Mouse (Mus musculus): ENCODE measurements around the gene Pink1. TPM values are rescaled to one million over a fixed set of nuclear protein-coding genes. Genes with fewer than 3 reads are reported as not detected.
A peak's percentile ranks its signal among the peaks of the same experiment; 100 is the strongest.

Gene Pink1
- 54.7 and 57.5 TPM in 2 replicates for polyA plus RNA-seq (2015; fragmentation: Nextera tagmentation; extraction: Ambion mirVana)

DNA sequence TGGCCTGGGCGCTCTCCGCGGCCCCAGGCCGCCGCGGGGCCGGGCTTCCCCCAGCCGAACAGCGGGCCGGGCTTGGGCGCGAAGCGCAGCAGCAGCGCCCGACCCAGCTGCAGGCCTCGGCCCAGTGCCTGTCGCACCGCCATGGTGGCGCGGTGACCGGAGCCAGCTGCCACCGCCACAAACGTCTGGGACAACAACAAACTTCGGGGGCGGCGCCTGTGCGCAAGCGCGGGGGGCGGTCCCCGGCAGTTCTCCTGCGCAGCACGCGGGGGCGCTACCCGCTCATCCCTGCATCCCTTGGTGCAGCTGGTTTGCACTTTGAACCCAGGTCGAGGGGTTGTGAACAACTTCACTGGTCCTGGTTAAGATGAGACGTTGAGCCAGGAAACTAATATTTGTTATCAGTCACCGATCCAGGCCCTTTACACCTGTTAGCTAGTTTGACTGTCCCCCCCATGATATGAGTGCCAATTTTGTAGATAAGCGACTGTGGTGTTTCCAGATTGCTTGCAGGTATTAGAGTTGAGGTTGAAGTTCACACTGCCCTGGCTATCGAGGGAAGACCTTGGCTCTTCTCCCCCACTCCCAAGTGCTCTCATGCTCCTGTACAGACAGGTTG, at the start of gene Pink1:
Gene Pink1, minus strand, starts transcription at position 231 of the 619 bp plus-strand sequence.
- peak within 1 kb of the TSS; percentile 95 for H3K9ac ChIP-seq
- H3K4me2 ChIP-seq: peak within 1 kb of the TSS; percentile 62
- peaks cover 6% of the 10 kb centered on the region for H3K27me3 ChIP-seq
- peak within 1 kb of the TSS; percentile 94 for H3K27ac ChIP-seq
- H3K36me3 ChIP-seq: no peaks in the 10 kb centered on the region
- no peaks in the 10 kb centered on the region for H3K9me3 ChIP-seq
- peak; percentile 56; the same call in 1 of the 2 replicates for ATAC-seq (ENCODE audit: insufficient number of reproducible peaks, insufficient read depth, low FRiP score, low TSS enrichment, low read depth)
- 3% methylated on average over 41 of the region's 41 CpGs for WGBS
- H3K4me1 ChIP-seq: peaks cover 18% of the 10 kb centered on the region
- peak within 1 kb of the TSS; percentile 95 for H3K4me3 ChIP-seq

DNA sequence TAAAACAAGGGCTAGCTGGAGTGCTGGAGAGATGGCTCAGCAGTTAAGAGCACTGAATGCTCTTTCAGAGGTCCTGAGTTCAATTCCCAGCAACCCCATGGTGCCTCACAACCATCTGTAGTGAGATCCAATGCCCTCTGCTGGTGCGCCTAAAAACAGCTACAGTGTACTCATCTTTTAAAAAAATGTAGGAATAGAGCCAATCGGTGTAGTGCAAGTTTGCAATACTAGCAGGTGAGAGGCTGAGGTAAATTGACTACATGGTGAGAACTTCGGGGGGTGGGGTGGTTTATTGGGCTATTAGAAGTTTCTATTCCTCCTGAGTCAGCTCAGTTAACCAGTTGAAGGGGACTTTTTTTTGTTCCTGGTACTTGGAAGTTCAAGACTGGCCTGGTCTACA, 49.0 kb upstream of the Pink1 start:
- no peaks in the 10 kb centered on the region for H3K9me3 ChIP-seq
- no peak overlapping the region for H3K9ac ChIP-seq
- no peak overlapping the region for H3K4me3 ChIP-seq
- ATAC-seq (ENCODE audit: insufficient number of reproducible peaks, insufficient read depth, low FRiP score, low TSS enrichment, low read depth): no peak
- H3K27me3 ChIP-seq: peaks cover 3% of the 10 kb centered on the region; the same call in 1 of the 2 replicates
- H3K27ac ChIP-seq: no peak overlapping the region
- no peaks in the 10 kb centered on the region for H3K4me1 ChIP-seq
- H3K4me2 ChIP-seq: no peak overlapping the region
- WGBS: 75% methylated on average over 3 of the region's 3 CpGs
- H3K36me3 ChIP-seq: no peaks in the 10 kb centered on the region

DNA sequence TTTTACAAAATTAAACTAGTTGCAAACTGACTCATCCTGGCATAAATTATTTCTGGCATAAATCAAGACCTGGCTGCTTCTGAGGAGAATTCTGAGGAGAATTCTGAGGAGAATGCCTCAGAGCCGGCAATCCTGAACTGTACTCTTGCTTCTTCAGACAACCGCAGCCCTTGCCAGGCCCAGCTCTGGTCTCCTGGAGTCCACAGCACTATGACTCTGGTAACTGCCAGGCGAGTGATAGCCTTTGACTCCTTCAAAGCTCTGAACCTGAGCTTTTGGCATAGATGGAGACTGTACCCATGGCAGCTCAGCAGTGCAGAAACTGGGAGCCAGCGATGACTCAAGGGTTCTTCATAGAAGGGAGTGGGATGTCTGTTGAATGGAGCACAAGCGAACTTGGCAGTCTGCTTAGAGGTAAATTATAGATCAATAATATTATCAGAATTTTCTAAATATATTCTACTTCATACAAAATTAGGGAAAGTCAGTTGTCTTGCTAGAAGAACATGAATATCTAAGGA, 44.9 kb upstream of the Pink1 start:
- ATAC-seq (ENCODE audit: insufficient number of reproducible peaks, insufficient read depth, low FRiP score, low TSS enrichment, low read depth): no peak
- H3K9ac ChIP-seq: no peak overlapping the region
- H3K27ac ChIP-seq: no peak overlapping the region
- H3K4me1 ChIP-seq: peaks cover 13% of the 10 kb centered on the region
- no peak overlapping the region for H3K4me2 ChIP-seq
- WGBS: 79% methylated on average over 5 of the region's 5 CpGs
- H3K36me3 ChIP-seq: no peaks in the 10 kb centered on the region
- H3K4me3 ChIP-seq: no peak overlapping the region
- H3K27me3 ChIP-seq: peaks cover 35% of the 10 kb centered on the region
- H3K9me3 ChIP-seq: no peaks in the 10 kb centered on the region

DNA sequence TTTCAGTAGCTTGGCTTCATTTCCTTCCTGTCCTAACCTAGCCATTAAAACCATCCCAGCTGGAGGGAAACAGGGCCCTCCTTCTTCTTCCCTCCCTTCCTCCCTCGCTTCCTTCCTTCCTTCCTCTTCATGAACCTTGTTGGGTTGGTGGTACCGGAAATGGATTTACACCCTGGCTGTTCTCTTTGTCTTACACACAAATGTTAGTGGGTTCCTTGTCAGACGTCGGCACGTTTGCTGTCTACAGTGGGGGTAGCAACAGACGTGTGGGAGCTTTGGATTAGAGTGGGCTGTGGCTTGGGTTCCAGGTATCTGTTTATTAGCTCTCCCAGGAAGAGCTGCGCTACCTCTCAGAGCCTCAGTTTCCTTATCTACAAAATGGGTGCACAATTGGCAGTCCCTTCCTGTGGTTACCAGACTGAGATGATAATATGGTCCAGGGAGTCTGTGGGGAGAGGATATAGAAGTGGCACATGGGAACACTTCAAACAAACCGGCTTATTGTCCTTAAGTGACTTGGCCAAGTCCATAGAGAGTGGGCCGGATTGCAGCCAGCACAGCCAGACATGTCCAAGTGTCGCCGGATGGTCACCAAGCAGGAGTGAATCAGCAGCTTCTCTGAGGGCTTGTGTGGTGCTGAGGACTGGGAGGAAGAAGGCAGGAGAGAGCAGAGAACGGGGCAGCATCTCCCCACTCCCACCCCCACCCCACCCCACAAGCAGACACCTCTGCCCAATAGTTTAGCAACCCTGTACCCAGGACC, 42.6 kb upstream of the Pink1 start:
- Histone ChIP-seq H3K9me3 (no peaks in the 10 kb centered on the region), H3K36me3 (no peaks in the 10 kb centered on the region), H3K27ac (no peak overlapping the region), H3K4me1 (peaks cover 13% of the 10 kb centered on the region), H3K4me3 (no peak overlapping the region), H3K9ac (no peak overlapping the region), H3K27me3 (peaks cover 35% of the 10 kb centered on the region), H3K4me2 (peak overlapping the region; percentile 59)
- no peak for ATAC-seq (ENCODE audit: insufficient number of reproducible peaks, insufficient read depth, low FRiP score, low TSS enrichment, low read depth)
- 73% methylated on average over 12 of the region's 12 CpGs for WGBS

DNA sequence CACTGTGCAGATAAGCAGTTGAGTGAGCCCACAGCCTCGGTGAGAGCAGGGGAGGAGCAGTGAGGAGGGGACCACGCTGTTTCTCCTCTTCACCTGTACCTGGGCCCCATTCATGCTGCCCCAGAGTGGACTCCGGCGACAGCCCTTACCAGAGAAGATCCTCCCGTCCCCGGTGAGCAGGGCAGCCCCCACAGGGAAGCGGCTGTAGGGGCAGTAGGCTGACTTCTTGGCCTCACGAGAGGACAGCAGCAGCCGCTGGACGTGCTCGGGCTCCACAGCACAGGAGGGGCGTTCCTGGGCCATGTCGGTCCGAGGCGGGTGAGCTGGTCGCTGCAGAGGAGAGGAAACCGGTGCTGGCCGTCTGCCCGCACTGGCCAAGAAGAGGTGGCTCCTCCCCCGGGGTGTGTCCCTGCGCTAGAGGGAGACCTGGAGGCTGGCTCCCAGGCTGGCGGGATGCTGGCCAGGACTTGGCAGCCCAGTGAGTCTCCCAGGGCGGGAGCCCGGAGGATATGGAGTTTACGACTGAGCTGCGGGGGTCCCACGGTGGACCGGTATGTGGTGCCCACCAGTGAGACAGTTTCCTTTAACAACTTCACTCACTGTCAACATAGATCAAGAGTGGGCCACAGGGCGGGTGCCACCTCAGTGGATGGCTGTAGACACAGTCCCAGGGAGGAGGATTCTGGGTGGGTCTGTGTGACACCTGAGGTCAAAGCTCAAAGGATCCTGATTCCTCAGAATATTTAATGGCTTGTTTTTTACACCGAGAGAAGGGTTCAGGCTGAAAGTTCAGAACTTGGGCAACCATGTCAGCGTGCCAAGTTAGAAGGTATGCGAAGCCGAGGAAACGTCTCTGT, 41.8 kb upstream of the Pink1 start, which contains the start of gene Cda:
Gene Cda, minus strand, starts transcription at position 352 of the 857 bp plus-strand sequence.
- no peak; the same call in 1 of the 2 replicates for ATAC-seq (ENCODE audit: insufficient number of reproducible peaks, insufficient read depth, low FRiP score, low TSS enrichment, low read depth)
- 7% methylated on average over 34 of the region's 34 CpGs for WGBS
- no peak within 1 kb of the TSS for H3K27ac ChIP-seq
- no peaks in the 10 kb centered on the region for H3K36me3 ChIP-seq
- H3K9ac ChIP-seq: peak within 1 kb of the TSS; percentile 54
- H3K4me1 ChIP-seq: peaks cover 13% of the 10 kb centered on the region
- peak within 1 kb of the TSS; percentile 31 for H3K4me3 ChIP-seq
- no peaks in the 10 kb centered on the region for H3K9me3 ChIP-seq
- peaks cover 37% of the 10 kb centered on the region for H3K27me3 ChIP-seq
- H3K4me2 ChIP-seq: peak within 1 kb of the TSS; percentile 59

DNA sequence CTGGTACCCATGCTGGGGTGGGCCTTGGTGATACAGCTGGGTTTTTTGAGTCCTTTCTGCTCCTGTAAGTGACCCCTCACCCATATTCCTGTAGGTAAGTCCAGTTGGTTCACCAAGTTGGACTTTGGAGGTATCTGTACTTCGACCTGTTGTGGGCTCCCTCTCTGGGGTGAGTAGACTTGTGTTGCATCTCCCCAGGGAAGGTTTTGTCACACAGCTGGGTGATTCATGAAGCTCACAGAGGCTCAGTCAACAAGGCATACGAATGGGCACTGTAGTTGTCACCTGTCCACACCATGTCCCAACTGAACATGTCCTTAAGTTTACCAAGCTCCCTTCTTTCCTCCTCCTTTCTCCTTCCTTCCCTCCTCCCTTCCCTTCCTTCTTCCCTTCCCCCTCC, 40.5 kb upstream of the Pink1 start:
- 82% methylated on average over 2 of the region's 2 CpGs for WGBS
- no peak for ATAC-seq (ENCODE audit: insufficient number of reproducible peaks, insufficient read depth, low FRiP score, low TSS enrichment, low read depth)
- peaks cover 13% of the 10 kb centered on the region for H3K4me1 ChIP-seq
- H3K4me3 ChIP-seq: no peak overlapping the region
- peaks cover 46% of the 10 kb centered on the region for H3K27me3 ChIP-seq
- no peaks in the 10 kb centered on the region for H3K9me3 ChIP-seq
- H3K4me2 ChIP-seq: no peak overlapping the region
- H3K36me3 ChIP-seq: no peaks in the 10 kb centered on the region
- no peak overlapping the region for H3K9ac ChIP-seq
- H3K27ac ChIP-seq: no peak overlapping the region

DNA sequence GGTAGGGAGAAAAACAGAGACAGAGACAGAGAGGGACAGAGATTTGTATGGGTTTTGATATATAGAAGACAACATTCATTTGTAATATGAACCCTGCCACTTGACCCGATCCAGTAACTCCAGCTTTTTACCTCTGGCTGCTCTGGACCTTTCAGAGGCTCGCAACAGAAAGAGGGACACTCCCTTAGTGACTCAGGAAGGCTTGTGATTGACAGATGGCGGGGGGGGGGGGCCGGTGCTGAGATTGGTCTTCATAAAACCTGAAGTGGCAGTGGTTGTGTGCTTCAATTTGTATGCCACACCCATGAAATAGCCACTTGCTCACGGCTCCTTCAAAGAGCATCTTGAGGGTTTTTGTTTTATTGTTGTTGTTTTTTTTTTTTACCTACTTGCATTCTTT, 37.4 kb upstream of the Pink1 start:
- Histone ChIP-seq H3K27ac (no peak overlapping the region), H3K9me3 (no peaks in the 10 kb centered on the region), H3K4me3 (no peak overlapping the region), H3K27me3 (peaks cover 49% of the 10 kb centered on the region), H3K4me2 (no peak overlapping the region), H3K4me1 (peaks cover 11% of the 10 kb centered on the region), H3K36me3 (no peaks in the 10 kb centered on the region), H3K9ac (no peak overlapping the region)
- 57% methylated on average over 5 of the region's 5 CpGs for WGBS
- no peak for ATAC-seq (ENCODE audit: insufficient number of reproducible peaks, insufficient read depth, low FRiP score, low TSS enrichment, low read depth)

DNA sequence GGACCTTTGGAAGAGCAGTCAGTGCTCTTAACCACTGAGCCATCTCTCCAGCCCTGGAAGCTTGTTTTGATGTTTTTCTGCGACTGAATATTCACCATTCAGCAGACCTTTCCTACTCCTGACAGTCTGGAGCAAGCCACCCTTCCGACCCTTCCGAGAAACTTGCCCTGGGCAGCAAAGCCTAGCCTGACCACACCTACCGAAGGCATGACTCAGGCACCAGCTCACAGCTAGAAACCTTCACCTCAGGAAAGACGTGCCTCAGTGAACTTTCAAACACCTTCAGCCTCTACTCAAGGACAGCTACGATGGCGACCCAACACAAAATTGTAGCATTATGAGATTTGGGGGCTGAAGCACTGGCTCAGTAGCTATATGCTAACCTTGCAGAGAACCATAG, 36.8 kb upstream of the Pink1 start:
- 77% methylated on average over 7 of the region's 7 CpGs for WGBS
- H3K9me3 ChIP-seq: no peaks in the 10 kb centered on the region
- H3K27me3 ChIP-seq: peaks cover 43% of the 10 kb centered on the region
- H3K36me3 ChIP-seq: no peaks in the 10 kb centered on the region
- no peak overlapping the region for H3K4me3 ChIP-seq
- peaks cover 5% of the 10 kb centered on the region for H3K4me1 ChIP-seq
- no peak overlapping the region for H3K9ac ChIP-seq
- no peak overlapping the region for H3K4me2 ChIP-seq
- ATAC-seq (ENCODE audit: insufficient number of reproducible peaks, insufficient read depth, low FRiP score, low TSS enrichment, low read depth): no peak
- no peak overlapping the region for H3K27ac ChIP-seq

DNA sequence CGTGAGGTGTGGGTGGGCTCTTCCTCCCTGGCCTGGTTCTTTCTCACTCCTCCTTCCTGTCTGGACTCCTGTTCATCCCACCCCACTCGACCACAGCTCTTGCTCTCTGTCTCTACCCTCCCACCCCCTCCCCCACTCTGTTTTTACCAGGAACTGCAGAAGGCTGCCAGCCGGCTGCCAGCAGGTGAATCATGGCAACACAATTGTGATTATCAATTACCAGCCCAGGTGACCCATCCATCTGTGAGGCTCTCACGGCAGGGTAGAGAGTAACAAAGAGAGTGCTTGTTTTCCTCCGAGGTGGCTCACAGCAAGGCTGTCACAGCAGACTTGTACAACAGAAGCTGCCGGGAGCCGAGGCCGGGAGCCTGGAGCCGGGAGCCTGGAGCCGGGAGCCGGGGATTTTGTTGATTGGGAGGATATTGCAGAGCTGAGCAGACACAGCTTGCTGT, 35.3 kb upstream of the Pink1 start:
- Histone ChIP-seq H3K9ac (0 out of 2 replicates have a peak overlapping the region, but pooled peaks have one; percentile 27), H3K4me3 (no peak overlapping the region), H3K27ac (no peak overlapping the region), H3K36me3 (no peaks in the 10 kb centered on the region), H3K4me1 (no peaks in the 10 kb centered on the region; the same call in 1 of the 2 replicates), H3K4me2 (no peak overlapping the region), H3K9me3 (no peaks in the 10 kb centered on the region), H3K27me3 (peaks cover 28% of the 10 kb centered on the region)
- WGBS: 3% methylated on average over 11 of the region's 11 CpGs
- ATAC-seq (ENCODE audit: insufficient number of reproducible peaks, insufficient read depth, low FRiP score, low TSS enrichment, low read depth): no peak

DNA sequence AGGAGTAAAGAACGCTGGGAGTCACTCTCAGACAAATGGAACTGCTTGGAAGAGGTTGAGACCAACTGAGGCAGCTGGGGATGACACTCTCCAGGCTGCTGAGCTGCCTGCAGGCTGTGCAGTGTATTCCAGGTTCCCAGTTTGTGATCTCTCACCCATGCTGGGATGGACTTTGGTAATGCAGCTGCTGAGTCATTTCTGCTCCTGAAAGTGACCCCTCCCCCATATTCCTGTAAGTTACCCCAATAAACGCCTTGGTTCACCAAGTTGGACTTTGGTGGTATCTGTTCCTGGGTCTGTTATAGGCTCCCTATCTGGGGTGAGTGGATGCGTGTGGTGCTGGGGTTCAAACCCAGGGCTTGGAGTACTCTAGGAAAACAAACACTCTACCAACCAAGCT, 32.1 kb upstream of the Pink1 start:
- Histone ChIP-seq H3K9me3 (no peaks in the 10 kb centered on the region), H3K4me1 (no peaks in the 10 kb centered on the region; the same call in 1 of the 2 replicates), H3K36me3 (no peaks in the 10 kb centered on the region), H3K27ac (no peak overlapping the region), H3K4me2 (no peak overlapping the region), H3K27me3 (peaks cover 24% of the 10 kb centered on the region), H3K9ac (no peak overlapping the region), H3K4me3 (no peak overlapping the region)
- WGBS: 73% methylated on average over 3 of the region's 3 CpGs
- ATAC-seq (ENCODE audit: insufficient number of reproducible peaks, insufficient read depth, low FRiP score, low TSS enrichment, low read depth): no peak

DNA sequence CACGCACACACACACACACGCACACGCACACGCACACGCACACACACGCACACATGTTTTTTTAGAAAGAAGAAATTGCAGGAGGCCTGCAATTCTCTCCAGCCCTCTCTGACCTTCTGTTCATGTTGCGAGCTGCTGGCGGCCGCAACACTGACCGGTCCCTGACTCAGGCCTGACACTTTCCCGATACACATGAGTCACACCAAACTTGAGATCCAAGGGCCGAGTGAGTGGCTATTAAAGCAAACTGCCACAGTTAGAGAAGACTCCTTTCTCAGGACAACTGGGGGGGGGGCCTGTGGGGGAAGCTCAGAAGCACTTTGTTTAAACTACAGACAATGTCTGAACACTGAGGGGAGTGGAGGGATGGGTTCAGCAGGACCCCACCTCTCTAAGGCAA, 30.4 kb upstream of the Pink1 start:
- 93% methylated on average over 12 of the region's 12 CpGs for WGBS
- H3K4me3 ChIP-seq: no peak overlapping the region
- peaks cover 14% of the 10 kb centered on the region for H3K27me3 ChIP-seq
- no peaks in the 10 kb centered on the region; the same call in 1 of the 2 replicates for H3K4me1 ChIP-seq
- no peak overlapping the region for H3K4me2 ChIP-seq
- no peaks in the 10 kb centered on the region for H3K36me3 ChIP-seq
- H3K27ac ChIP-seq: no peak overlapping the region
- H3K9me3 ChIP-seq: no peaks in the 10 kb centered on the region
- no peak overlapping the region for H3K9ac ChIP-seq
- ATAC-seq (ENCODE audit: insufficient number of reproducible peaks, insufficient read depth, low FRiP score, low TSS enrichment, low read depth): no peak
